Comparison of ENCODE assay signal across 19 mouse cellular contexts in the genomic region with DNA sequence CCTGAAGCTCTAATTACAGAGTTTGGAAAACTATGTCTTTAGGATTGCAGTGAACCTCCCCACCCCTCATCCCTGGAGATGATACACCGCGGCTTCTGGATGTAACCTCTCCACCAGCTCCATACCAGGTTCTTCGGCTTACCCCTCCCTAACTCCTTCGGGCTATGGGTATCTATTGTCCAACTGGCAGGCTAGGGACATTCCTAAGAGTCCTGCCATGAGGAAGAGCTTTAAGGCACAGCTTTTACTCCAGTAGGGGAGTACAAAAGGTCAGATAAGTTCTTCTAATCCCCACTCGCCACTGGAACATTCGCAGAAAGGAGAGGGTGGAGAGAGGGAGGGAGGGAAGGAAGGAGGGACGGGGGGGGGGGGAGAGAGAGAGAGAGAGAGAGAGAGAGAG.
"Had no signal": no experiment of that assay in that cellular context is flagged by ENCODE, and none has a peak within 500 bp of the region (broad histone marks: within the 10 kb centered on the region; RNA-seq: fewer than 3 reads in every experiment).

No protein-coding gene starts in this region.

- H3K9ac ChIP-seq: lung, embryonic 14.5 days; midbrain, embryonic 12.5 days; neural tube, embryonic 13.5 days; neural tube, embryonic 15.5 days; stomach, embryonic 15.5 days had no signal

- H3K4me2 ChIP-seq: lung, embryonic 14.5 days; midbrain, embryonic 12.5 days; neural tube, embryonic 13.5 days; neural tube, embryonic 15.5 days; stomach, embryonic 15.5 days had no signal

- H3K27ac ChIP-seq: midbrain, embryonic 10.5 days; midbrain, embryonic 12.5 days; neural tube, embryonic 13.5 days; neural tube, embryonic 15.5 days; stomach, embryonic 15.5 days; stomach, postnatal 0 days had no signal

- H3K4me1 ChIP-seq: midbrain, embryonic 12.5 days; neural tube, embryonic 13.5 days; neural tube, embryonic 15.5 days; stomach, embryonic 15.5 days had no signal

- H3K4me3 ChIP-seq: midbrain, embryonic 10.5 days; midbrain, embryonic 12.5 days; myocyte; neural tube, embryonic 13.5 days; neural tube, embryonic 15.5 days; stomach, embryonic 15.5 days had no signal

- ATAC-seq: midbrain, embryonic 16.5 days had no signal

- H3K36me3 ChIP-seq: midbrain, embryonic 10.5 days; midbrain, embryonic 12.5 days; neural tube, embryonic 13.5 days; neural tube, embryonic 15.5 days; stomach, embryonic 15.5 days had no signal

- DNase-seq: lung, adult 18-20 months; lung, embryonic 14.5 days; lung, postnatal 10 days; lung, postnatal 4 days; midbrain, embryonic 14.5 days; retina, postnatal 1 day; right cerebral cortex, adult 18-20 months; right cerebral cortex, postnatal 25 days; right cerebral cortex, postnatal 4 days; thymus, postnatal 14 days; thymus, postnatal 36 days had no signal

- H3K9me3 ChIP-seq: midbrain, embryonic 10.5 days; midbrain, embryonic 12.5 days; neural tube, embryonic 13.5 days; neural tube, embryonic 15.5 days; stomach, embryonic 15.5 days had no signal

- H3K27me3 ChIP-seq: midbrain, embryonic 12.5 days; neural tube, embryonic 13.5 days; neural tube, embryonic 15.5 days; stomach, embryonic 15.5 days had no signal
